Mouse (Mus musculus): ENCODE measurements at regions not wholly inside any gene's neighbourhood (a gene's known extent, or its start where the extent isn't known, plus 50 kb on each side); places are given as distances from the start of the nearest gene placed in this dataset.

- TF ChIP-seq CTCF (IDR thresholded peaks at IDR 0.05; ENCODE audit: borderline replicate concordance, insufficient read depth, low read depth, low read length) (no peak), POLR2A (IDR thresholded peaks at IDR 0.05; ENCODE audit: borderline replicate concordance, insufficient read depth, low read length) (no peak)
Measured at GRCm38 (mm10) chr12:106633096-106633495, 623.1 kb downstream of the Vrk1 start.

Data from cerebellum, adult 2 months (tissue).